Mouse (Mus musculus) erythroblast, embryonic 14.5 days (primary cell): Measurements from ENCODE around the gene Pfn1.

Experiments
- GATA1 ChIP-seq: IDR thresholded peaks from 2 replicates; pipeline ENCODE4 v1.6.1; 2012; ENCODE audit warnings: low read length, inconsistent platforms, mixed read lengths
- TAL1 ChIP-seq: IDR thresholded peaks from 3 replicates; pipeline ENCODE4 v1.6.1; 2012; ENCODE audit warnings: low read length, inconsistent platforms, mixed read lengths

DNA sequence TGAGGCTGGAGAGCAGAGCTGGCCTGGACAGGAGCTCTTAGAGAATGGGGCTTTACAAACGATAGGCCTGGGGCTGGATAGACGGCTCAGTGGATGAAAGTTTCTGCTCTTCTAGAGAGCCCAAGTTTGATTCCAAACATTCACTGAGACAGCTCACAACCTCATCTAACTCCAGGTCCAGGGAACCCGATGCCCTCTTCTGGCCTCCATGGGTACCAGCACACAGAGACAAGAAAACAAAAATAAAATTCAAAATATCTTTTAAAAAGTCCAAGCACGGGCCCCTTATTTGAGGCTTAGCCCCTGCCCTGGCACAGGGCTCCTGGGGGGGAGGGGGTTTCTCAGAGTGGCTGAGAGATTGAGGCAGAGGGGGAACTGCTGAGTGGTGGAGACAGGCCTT, 43.7 kb downstream of the Pfn1 start:
- TF ChIP-seq GATA1 (no peak), TAL1 (no peak)
